Mouse (Mus musculus) cerebellum, adult 2 months (tissue): Measurements from ENCODE around the gene Igfbp2.

Source experiments
- CTCF ChIP-seq: fragments of 200-500 bp; IDR thresholded peaks from 2 replicates; pipeline ENCODE4 v1.5.1; 2011; ENCODE audit warnings: low read depth, mild to moderate bottlenecking, control low read depth, low read length, moderate library complexity, borderline replicate concordance; ENCODE audit not compliant: insufficient read depth
- POLR2A ChIP-seq: fragments of 200-500 bp; IDR thresholded peaks from 2 replicates; pipeline ENCODE4 v1.6.1; 2011; ENCODE audit warnings: low read length, control low read depth, borderline replicate concordance; ENCODE audit not compliant: insufficient read depth

GRCm38 (mm10) chr1:72862248-72862647 lies 37.9 kb downstream of the Igfbp2 start:
- TF ChIP-seq CTCF (no peak), POLR2A (no peak)
